Mouse (Mus musculus): ENCODE results near the gene Nr4a3. TPM values are rescaled to one million over a fixed set of nuclear protein-coding genes. Genes with fewer than 3 reads are reported as not detected.
A peak's percentile ranks its signal among the peaks of the same experiment; 100 is the strongest.

Nr4a3 gene
- polyA plus RNA-seq, 1 experiment from 2014 or later = 0.79 TPM

DNA sequence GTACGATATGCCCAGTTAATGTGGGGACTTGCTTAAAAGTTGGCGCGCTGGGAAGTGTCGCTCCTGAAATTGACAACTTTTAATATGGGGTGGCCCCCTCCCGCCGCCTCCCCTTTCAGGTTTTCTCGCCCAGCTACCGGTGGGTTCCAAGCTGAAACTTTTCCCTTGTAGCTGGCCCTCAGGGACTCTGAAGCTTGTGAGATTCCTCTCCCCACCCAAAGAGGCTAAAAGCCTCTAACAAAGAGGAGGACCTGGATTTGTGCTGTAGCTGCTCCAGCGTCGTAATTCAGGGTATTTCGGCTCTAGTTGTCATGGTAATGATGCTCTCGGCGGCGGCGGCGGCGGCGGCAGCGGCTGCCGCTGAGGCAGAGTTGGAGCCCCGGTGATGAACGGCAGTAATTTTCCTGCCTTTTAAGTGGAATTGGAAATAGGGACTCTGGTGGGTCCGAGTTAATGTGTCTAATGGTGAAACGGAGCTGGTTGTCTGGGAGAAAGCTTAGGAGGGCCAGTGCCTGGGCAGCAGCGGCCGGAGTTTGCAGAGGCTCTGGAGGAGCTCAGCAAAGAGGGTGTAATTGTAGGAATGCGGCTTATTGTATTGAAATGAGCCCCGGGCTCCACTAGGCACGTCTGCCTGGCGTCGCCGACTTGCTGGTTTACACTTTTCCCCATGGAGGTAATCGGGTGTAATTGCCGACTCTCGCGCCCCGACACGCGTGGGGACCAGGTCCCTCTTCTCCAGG, 938 bp downstream of the Nr4a3 start:
- Histone ChIP-seq H3K4me3 (ENCODE audit: inconsistent target) (peak overlapping the region; percentile 75; the same call in 1 of the 2 replicates), H3K27ac (no peak overlapping the region), H3K79me2 (ENCODE audit: inconsistent target) (no peaks in the 10 kb centered on the region), H3K36me3 (ENCODE audit: inconsistent target) (no peaks in the 10 kb centered on the region)
- under 1% methylated on average over 39 of the region's 39 CpGs for WGBS (ENCODE audit: missing documents)

DNA sequence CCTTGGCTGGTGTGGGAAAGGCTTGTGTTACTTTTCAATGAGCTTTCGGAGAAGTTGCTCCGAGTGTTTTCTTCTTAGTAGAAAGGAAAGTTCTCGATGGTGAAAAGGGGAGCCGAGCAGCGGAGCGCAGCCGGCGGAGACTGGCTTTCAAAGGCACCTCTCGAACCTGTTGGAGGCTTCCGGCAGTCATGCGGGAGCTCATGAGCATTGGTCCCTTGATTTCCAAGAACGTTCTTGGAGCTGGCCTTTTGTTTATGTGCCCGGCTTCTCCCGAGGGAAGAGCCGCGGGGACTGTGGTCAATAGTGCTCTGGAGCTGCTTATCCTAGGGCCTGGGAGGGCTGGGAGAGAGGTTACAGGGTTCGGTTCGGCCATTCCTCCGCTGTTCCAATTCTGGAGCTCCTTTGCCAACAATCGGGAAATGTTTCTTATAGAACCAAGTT, 1.5 kb downstream of the Nr4a3 start:
- no peak overlapping the region for H3K27ac ChIP-seq
- no peaks in the 10 kb centered on the region for H3K36me3 ChIP-seq (ENCODE audit: inconsistent target)
- WGBS (ENCODE audit: missing documents) = 1% methylated on average over 20 of the region's 20 CpGs
- peak overlapping the region; percentile 14; the same call in 1 of the 2 replicates for H3K4me3 ChIP-seq (ENCODE audit: inconsistent target)
- no peaks in the 10 kb centered on the region for H3K79me2 ChIP-seq (ENCODE audit: inconsistent target)

DNA sequence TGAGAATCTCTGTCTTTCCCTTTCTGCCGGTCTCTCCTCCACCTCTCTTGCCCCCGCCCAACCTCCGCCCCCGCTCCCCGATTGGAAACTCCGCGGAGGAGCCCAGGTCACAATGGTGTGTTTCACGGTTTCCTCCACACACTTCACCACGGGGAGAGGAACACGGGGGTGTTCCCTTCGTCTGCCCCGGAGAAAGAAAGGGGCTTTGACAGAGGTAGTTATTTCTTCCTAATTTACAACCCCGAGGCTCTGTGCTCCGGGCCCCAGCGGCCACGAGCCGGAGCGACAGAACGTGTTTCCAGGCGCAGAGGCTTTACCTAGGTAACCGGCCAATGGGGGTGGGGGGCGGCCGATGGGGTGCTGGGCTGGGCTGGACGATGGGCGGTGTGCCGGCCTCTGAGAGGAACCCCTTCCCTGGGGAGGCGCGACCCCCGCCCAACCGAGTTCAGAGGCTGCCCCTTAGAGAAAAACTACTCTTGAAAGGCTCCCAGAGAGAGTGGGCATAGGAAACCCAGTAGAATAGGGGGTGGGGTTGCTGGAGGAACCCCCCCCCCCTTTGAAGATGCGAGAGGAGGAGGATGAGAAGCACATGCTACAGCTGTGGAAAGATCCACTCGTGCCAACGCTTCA, 2.3 kb downstream of the Nr4a3 start:
- Histone ChIP-seq H3K79me2 (ENCODE audit: inconsistent target) (no peaks in the 10 kb centered on the region), H3K36me3 (ENCODE audit: inconsistent target) (no peaks in the 10 kb centered on the region), H3K4me3 (ENCODE audit: inconsistent target) (peak overlapping the region; percentile 14; the same call in 1 of the 2 replicates), H3K27ac (no peak overlapping the region)
- 3% methylated on average over 32 of the region's 33 CpGs for WGBS (ENCODE audit: missing documents)

DNA sequence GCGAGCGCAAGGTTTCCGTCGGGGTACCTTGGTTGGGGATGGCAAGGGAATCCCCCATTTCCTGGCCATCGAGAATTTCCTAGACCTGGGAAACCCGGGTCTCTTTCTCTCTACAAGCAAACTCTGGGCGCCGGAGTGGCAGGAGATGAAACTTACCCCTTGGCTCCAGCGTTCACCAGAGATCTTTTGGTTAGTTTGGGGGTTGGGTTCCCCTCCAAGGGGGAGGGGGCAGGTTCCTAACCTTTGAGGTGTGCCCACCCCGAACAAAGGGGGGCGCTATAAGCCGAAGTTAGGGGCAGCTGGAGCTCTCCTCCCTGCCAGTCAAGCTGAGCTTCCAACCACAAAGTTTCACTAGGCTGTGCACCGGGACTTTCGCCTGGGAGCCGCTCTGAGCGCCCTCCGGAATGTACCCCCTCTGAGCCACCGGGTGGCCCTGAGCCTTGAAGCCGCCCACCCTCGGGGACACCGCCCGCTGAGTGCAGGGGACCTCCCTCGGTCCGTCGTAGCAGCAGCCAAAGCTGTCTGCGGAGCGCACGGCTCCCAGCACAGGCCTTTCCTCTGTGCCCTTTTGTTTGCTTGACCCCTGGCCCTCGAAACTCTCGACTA, 2.9 kb downstream of the Nr4a3 start:
- 2% methylated on average over 29 of the region's 30 CpGs for WGBS (ENCODE audit: missing documents)
- H3K79me2 ChIP-seq (ENCODE audit: inconsistent target) = no peaks in the 10 kb centered on the region
- H3K4me3 ChIP-seq (ENCODE audit: inconsistent target) = no peak overlapping the region
- no peaks in the 10 kb centered on the region for H3K36me3 ChIP-seq (ENCODE audit: inconsistent target)
- no peak overlapping the region for H3K27ac ChIP-seq

DNA sequence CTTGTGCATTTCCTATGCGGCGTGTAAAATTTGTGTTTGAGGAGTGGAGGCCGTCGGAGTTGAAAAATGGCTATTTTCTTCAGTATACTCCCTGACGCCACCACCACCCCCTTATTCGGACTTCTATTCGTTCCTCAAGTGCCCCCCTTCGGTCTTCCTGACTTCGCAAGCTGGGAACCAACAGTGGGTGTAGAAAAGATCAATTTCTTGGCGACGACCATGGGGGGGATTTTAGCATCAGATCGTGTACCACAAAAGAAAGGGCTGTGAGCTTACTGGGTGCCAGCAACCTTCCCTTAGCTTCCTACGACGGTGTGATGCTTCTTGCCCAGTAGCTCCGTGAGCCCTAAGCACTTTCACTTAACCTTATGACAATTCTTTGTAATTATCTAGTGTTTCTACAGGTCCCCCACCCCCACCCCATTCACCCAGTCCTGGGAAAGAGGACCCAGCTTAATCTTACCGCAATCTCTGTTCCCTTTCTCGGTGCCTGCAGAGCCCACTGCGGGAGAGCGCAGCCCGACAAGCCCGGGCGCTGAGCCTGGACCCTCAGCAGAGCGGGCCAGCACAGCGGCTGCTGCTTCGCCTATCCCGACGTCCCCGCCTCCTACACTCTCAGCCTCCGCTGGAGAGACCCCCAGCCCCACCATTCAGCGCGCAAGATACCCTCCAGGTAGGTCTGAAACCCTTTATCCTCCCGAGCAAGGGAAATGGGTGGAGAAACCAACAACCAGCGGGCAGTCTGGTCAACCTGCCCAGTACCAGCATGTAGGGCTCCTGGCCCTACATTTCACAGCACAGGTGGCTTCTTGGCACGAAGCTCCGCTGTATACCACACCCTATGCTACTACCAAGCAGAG, 3.7 kb downstream of the Nr4a3 start:
- H3K4me3 ChIP-seq (ENCODE audit: inconsistent target) = no peak overlapping the region
- H3K79me2 ChIP-seq (ENCODE audit: inconsistent target) = no peaks in the 10 kb centered on the region
- H3K36me3 ChIP-seq (ENCODE audit: inconsistent target) = no peaks in the 10 kb centered on the region
- WGBS (ENCODE audit: missing documents) = 14% methylated on average over 33 of the region's 35 CpGs
- H3K27ac ChIP-seq = no peak overlapping the region

DNA sequence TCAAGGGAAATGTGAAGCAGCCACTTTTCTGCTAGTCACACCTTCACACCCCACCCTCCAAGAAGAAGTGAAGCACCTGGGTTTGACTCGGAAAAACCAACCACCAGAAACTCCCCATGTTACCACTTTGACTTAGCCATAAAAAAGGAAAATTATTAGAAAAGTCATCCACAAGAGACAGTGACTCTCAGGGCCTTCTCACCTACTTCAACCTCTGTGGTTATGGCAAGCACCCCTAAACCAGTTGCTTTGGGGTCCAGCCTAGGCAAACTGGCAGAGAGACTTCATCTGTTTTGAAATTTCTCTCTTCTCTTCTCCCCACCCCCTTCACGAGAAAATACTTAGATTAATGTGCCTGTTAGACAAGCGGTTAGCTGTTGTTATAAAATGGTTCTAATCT, 5.1 kb downstream of the Nr4a3 start:
- no peak overlapping the region for H3K27ac ChIP-seq
- no peaks in the 10 kb centered on the region for H3K79me2 ChIP-seq (ENCODE audit: inconsistent target)
- no peak overlapping the region for H3K4me3 ChIP-seq (ENCODE audit: inconsistent target)
- WGBS (ENCODE audit: missing documents) = 89% methylated on average over 3 of the region's 3 CpGs
- no peaks in the 10 kb centered on the region for H3K36me3 ChIP-seq (ENCODE audit: inconsistent target)

DNA sequence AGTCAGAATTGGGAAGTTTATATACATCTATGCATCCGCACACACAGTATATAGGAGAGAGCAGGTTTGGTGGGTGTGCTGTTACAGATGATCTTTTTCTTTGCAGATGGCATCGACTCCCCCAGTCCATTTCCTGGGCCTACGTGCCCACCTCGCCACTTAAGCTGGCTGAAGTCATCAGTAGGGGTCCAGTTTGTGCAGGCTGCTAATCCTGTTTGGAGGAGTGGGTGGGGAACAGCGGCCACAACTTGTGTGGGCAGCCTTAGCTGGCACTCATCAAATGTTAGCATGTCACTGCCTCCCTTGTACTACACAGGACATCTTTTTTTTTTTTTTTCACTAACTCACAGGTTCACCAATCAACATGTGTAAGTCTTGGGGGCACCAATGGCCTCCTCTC, 5.5 kb downstream of the Nr4a3 start:
- H3K27ac ChIP-seq = no peak overlapping the region
- H3K4me3 ChIP-seq (ENCODE audit: inconsistent target) = no peak overlapping the region
- H3K36me3 ChIP-seq (ENCODE audit: inconsistent target) = no peaks in the 10 kb centered on the region
- no peaks in the 10 kb centered on the region for H3K79me2 ChIP-seq (ENCODE audit: inconsistent target)
- WGBS (ENCODE audit: missing documents) = 90% methylated on average over 5 of the region's 5 CpGs

DNA sequence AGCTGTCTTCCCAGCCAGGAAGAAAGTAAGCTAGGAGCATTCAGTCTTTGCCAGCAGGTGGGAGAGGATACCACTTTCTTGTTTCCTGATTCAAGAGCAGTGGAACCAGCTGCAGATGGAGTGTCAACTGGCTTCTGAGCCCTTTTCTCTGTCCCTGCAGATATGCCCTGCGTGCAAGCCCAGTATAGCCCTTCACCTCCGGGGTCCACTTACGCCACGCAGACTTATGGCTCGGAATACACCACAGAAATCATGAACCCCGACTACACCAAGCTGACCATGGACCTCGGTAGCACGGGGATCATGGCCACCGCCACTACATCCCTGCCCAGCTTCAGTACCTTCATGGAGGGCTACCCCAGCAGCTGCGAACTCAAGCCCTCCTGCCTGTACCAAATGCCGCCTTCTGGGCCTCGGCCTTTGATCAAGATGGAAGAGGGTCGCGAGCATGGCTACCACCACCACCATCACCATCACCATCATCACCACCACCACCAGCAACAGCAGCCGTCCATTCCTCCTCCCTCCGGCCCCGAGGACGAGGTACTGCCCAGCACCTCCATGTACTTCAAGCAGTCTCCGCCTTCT, 6.2 kb downstream of the Nr4a3 start:
- no peaks in the 10 kb centered on the region for H3K79me2 ChIP-seq (ENCODE audit: inconsistent target)
- H3K4me3 ChIP-seq (ENCODE audit: inconsistent target) = no peak overlapping the region
- 37% methylated on average over 16 of the region's 19 CpGs for WGBS (ENCODE audit: missing documents)
- H3K27ac ChIP-seq = no peak overlapping the region
- no peaks in the 10 kb centered on the region for H3K36me3 ChIP-seq (ENCODE audit: inconsistent target)

DNA sequence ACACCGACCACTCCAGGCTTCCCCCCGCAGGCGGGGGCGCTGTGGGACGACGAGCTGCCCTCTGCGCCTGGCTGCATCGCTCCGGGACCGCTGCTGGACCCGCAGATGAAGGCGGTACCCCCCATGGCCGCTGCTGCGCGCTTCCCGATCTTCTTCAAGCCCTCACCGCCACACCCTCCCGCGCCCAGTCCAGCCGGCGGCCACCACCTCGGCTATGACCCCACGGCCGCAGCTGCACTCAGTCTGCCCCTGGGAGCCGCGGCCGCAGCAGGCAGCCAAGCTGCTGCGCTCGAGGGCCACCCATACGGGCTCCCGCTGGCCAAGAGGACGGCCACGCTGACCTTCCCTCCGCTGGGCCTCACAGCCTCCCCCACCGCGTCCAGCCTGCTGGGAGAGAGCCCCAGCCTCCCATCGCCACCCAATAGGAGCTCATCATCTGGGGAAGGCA, 6.7 kb downstream of the Nr4a3 start:
- Histone ChIP-seq H3K79me2 (ENCODE audit: inconsistent target) (no peaks in the 10 kb centered on the region), H3K27ac (no peak overlapping the region), H3K36me3 (ENCODE audit: inconsistent target) (no peaks in the 10 kb centered on the region), H3K4me3 (ENCODE audit: inconsistent target) (no peak overlapping the region)
- 10% methylated on average over 37 of the region's 37 CpGs for WGBS (ENCODE audit: missing documents)

DNA sequence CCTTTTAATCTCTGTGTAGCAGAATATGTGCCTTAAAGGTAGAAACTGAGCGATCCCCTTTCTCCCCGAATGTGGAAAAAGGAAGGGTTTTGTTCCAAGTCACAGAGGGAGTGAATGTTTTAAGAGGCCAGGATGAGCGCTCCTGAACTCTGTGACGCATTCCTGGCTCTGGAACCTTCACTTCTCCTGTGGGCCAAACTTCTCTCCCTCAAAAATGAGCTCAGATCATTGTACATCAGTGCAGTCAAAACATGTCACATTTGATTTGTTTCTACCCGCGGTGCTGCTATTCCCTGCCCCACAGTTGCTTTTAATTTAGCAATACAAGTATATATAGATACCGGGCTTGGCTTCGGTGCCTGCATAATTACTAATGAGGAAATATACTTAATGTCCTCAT, 16.8 kb downstream of the Nr4a3 start:
- WGBS (ENCODE audit: missing documents) = 95% methylated on average over 8 of the region's 8 CpGs
- H3K27ac ChIP-seq = no peak overlapping the region
- no peak overlapping the region for H3K4me3 ChIP-seq (ENCODE audit: inconsistent target)
- H3K36me3 ChIP-seq (ENCODE audit: inconsistent target) = no peaks in the 10 kb centered on the region
- no peaks in the 10 kb centered on the region for H3K79me2 ChIP-seq (ENCODE audit: inconsistent target)

DNA sequence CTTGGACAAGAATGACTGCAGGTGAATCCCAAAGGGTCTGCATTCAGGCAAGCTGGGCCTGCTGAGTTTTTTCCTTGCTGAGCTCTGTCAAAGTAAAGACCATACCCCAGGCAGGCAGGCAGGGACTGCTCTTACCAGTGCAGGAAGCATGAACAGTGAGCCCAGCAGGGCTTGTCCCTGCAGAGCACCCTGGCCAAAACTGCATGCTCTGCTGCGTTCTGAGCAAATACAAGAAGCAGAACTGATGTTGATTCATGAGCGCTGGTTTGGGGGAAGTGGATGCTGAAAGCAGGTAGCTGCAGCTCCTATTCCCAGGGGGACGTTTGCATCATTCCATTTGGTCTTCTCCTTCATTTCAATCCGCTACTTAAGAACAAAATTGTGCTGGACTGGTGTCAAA, 19.4 kb downstream of the Nr4a3 start:
- no peak overlapping the region for H3K4me3 ChIP-seq (ENCODE audit: inconsistent target)
- 64% methylated on average over 4 of the region's 4 CpGs for WGBS (ENCODE audit: missing documents)
- H3K27ac ChIP-seq = no peak overlapping the region
- H3K36me3 ChIP-seq (ENCODE audit: inconsistent target) = no peaks in the 10 kb centered on the region
- no peaks in the 10 kb centered on the region for H3K79me2 ChIP-seq (ENCODE audit: inconsistent target)

DNA sequence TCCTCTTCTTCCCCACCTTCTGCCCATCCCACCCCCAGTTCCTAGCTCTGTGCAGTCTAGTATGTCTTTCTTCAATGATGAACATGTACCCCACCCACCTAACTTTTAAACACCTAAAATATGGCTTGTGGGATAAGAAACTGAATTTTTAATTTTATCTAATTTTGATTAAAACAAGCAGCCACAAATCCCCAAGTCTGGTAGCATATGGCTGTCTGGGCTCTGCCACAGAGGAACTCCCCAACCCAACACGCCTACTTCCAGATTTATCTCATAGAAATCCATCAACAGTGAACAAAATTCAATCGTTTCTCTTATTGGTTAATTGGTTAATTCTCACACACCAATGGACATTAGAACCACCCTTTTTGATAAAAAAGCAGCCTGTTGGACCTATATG, 21.7 kb downstream of the Nr4a3 start:
- Histone ChIP-seq H3K36me3 (ENCODE audit: inconsistent target) (no peaks in the 10 kb centered on the region), H3K27ac (no peak overlapping the region), H3K4me3 (ENCODE audit: inconsistent target) (no peak overlapping the region), H3K79me2 (ENCODE audit: inconsistent target) (no peaks in the 10 kb centered on the region)
- 80% methylated on average over 2 of the region's 2 CpGs for WGBS (ENCODE audit: missing documents)

DNA sequence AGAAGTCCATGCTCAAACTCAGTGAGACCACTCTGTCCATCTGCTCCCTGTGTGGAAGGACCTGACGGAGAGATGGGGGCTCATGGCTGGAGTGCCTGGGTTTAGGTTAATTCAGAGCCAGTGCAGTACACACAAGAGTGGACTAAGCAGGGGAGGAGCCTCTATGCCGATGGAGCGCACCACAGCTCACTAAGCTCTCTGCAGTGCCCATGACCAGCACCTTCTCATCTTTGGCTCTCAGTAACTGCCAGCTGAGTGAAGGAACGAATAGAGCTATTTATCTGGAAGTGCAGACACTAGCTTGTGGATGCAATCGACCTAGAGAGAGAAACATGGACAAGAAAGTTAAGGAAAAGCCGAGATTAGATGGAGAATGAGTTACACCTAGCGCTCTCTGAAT, 24.2 kb downstream of the Nr4a3 start:
- Histone ChIP-seq H3K36me3 (ENCODE audit: inconsistent target) (no peaks in the 10 kb centered on the region), H3K27ac (no peak overlapping the region)
- WGBS (ENCODE audit: missing documents) = 86% methylated on average over 7 of the region's 7 CpGs

DNA sequence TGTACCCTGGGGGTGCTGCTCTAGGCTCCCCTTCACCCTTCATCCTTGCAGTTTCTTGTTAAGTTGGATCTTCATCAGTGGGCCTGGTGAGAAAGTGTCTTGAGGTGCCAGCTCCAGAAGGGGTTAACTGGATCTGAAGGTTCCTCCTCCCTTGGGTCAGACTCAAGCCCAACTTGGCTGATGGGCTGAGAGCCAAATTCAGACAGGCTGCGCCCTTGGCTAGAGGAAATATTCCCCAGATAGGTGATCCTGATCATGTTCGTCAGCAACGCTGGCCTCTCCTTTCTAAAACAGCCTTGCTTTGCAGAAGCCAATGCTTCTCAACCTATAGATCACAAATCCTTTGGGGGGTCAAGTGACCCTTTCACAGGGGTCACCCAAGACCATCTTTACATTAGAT, 27.1 kb downstream of the Nr4a3 start:
- H3K27ac ChIP-seq = no peak overlapping the region
- WGBS (ENCODE audit: missing documents) = 96% methylated on average over 3 of the region's 3 CpGs
- H3K79me2 ChIP-seq (ENCODE audit: inconsistent target) = no peaks in the 10 kb centered on the region
- H3K4me3 ChIP-seq (ENCODE audit: inconsistent target) = no peak overlapping the region
- H3K36me3 ChIP-seq (ENCODE audit: inconsistent target) = no peaks in the 10 kb centered on the region

More for the DNA sequence above, 24.2 kb downstream of the Nr4a3 start:
- Histone ChIP-seq H3K79me2 (ENCODE audit: inconsistent target) (no peaks in the 10 kb centered on the region), H3K4me3 (ENCODE audit: inconsistent target) (no peak overlapping the region)

Measured in macrophage (primary cell).